Mouse (Mus musculus) lung, postnatal 10 days (tissue): Measurements from ENCODE around the gene Hyal3.
A peak's percentile ranks its signal among the peaks of the same experiment; 100 is the strongest.

ENCODE experiments used
- DNase-seq: peaks from one replicate; pipeline ENCODE4 v3.0.0; 2021

Gene Hyal3

GRCm38 (mm10) chr9:107575579-107576356 lies 4.8 kb upstream of the Hyal3 start:
- DNase-seq, result no peak

- DNase-seq, result peak; percentile 94
Measured at GRCm38 (mm10) chr9:107576357-107577107, 4.1 kb upstream of the Hyal3 start, which contains the start of gene Hyal1. TSS of gene Hyal1 (plus strand) at chr9:107576927.

GRCm38 (mm10) chr9:107577871-107578270 lies 2.7 kb upstream of the Hyal3 start:
- no peak for DNase-seq

GRCm38 (mm10) chr9:107578587-107578986 lies 2.0 kb upstream of the Hyal3 start, which contains the start of gene Naa80:
TSS of gene Naa80 (plus strand) at chr9:107578887.
- DNase-seq, result no peak

GRCm38 (mm10) chr9:107579023-107579900 lies 1.4 kb upstream of the Hyal3 start:
- DNase-seq, result no peak

- DNase-seq, result no peak
Measured at GRCm38 (mm10) chr9:107581584-107581983, 966 bp downstream of the Hyal3 start.

- DNase-seq, result no peak
Measured at GRCm38 (mm10) chr9:107582509-107583062, 2.0 kb downstream of the Hyal3 start.

GRCm38 (mm10) chr9:107583174-107583573 lies 2.6 kb downstream of the Hyal3 start:
- DNase-seq, result no peak

- DNase-seq, result no peak
Measured at GRCm38 (mm10) chr9:107586504-107586903, 5.9 kb downstream of the Hyal3 start.

- peak; percentile 100 for DNase-seq
Measured at GRCm38 (mm10) chr9:107586974-107587832, 6.6 kb downstream of the Hyal3 start, which contains the start of gene Ifrd2. TSS of gene Ifrd2 (plus strand) at chr9:107587642.

GRCm38 (mm10) chr9:107587833-107588639 lies 7.4 kb downstream of the Hyal3 start:
- DNase-seq, result peak; percentile 66

GRCm38 (mm10) chr9:107590058-107590772 lies 9.6 kb downstream of the Hyal3 start:
- DNase-seq, result peak; percentile 81

GRCm38 (mm10) chr9:107590773-107591060 lies 10.1 kb downstream of the Hyal3 start:
- no peak for DNase-seq

GRCm38 (mm10) chr9:107593101-107593976 lies 12.7 kb downstream of the Hyal3 start:
- DNase-seq, result no peak

GRCm38 (mm10) chr9:107594281-107595062 lies 13.9 kb downstream of the Hyal3 start:
- no peak for DNase-seq

- DNase-seq, result peak; percentile 47
Measured at GRCm38 (mm10) chr9:107596619-107597569, 16.3 kb downstream of the Hyal3 start.

GRCm38 (mm10) chr9:107598385-107598784 lies 17.8 kb downstream of the Hyal3 start:
- DNase-seq, result no peak
